Mouse (Mus musculus) monocyte, adult 2 months (primary cell): ENCODE results near the gene Wscd2.

Source experiments
- DNase-seq, 2 experiments: peaks; one replicate each; pipeline ENCODE4 v3.0.0; 2022; ENCODE audit warnings: low spot score in 2 of 2, low read depth in 1 of 2

The Wscd2 gene

GRCm38 (mm10) chr5:113609891-113610290 lies 119.8 kb downstream of the Wscd2 start:
- DNase-seq, result no peak

- no peak for DNase-seq
Measured at GRCm38 (mm10) chr5:113610490-113610889, 120.4 kb downstream of the Wscd2 start.

- DNase-seq, result no peak
Measured at GRCm38 (mm10) chr5:113611131-113611530, 121.0 kb downstream of the Wscd2 start.

GRCm38 (mm10) chr5:113611771-113612233 lies 121.7 kb downstream of the Wscd2 start:
- DNase-seq, result no peak

GRCm38 (mm10) chr5:113618716-113619115 lies 128.6 kb downstream of the Wscd2 start:
- DNase-seq, result no peak

GRCm38 (mm10) chr5:113619151-113619550 lies 129.0 kb downstream of the Wscd2 start:
- no peak for DNase-seq

- DNase-seq, result no peak
Measured at GRCm38 (mm10) chr5:113620130-113620716, 130.1 kb downstream of the Wscd2 start.

- peak in 1 of 2 experiments; percentile 12 for DNase-seq
Measured at GRCm38 (mm10) chr5:113620999-113621398, 130.9 kb downstream of the Wscd2 start.

- no peak for DNase-seq
Measured at GRCm38 (mm10) chr5:113623052-113623451, 132.9 kb downstream of the Wscd2 start.

GRCm38 (mm10) chr5:113625068-113625467 lies 134.9 kb downstream of the Wscd2 start:
- DNase-seq, result no peak

GRCm38 (mm10) chr5:113626352-113626751 lies 136.2 kb downstream of the Wscd2 start:
- DNase-seq, result peak in 1 of 2 experiments; percentile 26

- DNase-seq, result no peak
Measured at GRCm38 (mm10) chr5:113626991-113627390, 136.9 kb downstream of the Wscd2 start.

GRCm38 (mm10) chr5:113627820-113628437 lies 137.8 kb downstream of the Wscd2 start:
- no peak for DNase-seq

- DNase-seq, result no peak
Measured at GRCm38 (mm10) chr5:113629248-113629647, 139.1 kb downstream of the Wscd2 start.

- no peak for DNase-seq
Measured at GRCm38 (mm10) chr5:113630116-113630515, 140.0 kb downstream of the Wscd2 start.

- DNase-seq, result no peak
Measured at GRCm38 (mm10) chr5:113633037-113633714, 143.0 kb downstream of the Wscd2 start.

GRCm38 (mm10) chr5:113634024-113634651 lies 144.0 kb downstream of the Wscd2 start:
- peak in 1 of 2 experiments; percentile 39 for DNase-seq

- DNase-seq, result no peak
Measured at GRCm38 (mm10) chr5:113634887-113635610, 144.9 kb downstream of the Wscd2 start.

GRCm38 (mm10) chr5:113635861-113636565 lies 145.9 kb downstream of the Wscd2 start:
- DNase-seq, result no peak

- DNase-seq, result no peak
Measured at GRCm38 (mm10) chr5:113637631-113638030, 147.5 kb downstream of the Wscd2 start.
